Mouse (Mus musculus): ENCODE measurements around the gene Ltc4s.

GRCm38 (mm10) chr11:50279005-50279404, 40.6 kb upstream of the Ltc4s start:
- TF ChIP-seq CTCF (IDR thresholded peaks at IDR 0.05; ENCODE audit: low read depth, low read length) (no peak), TAL1 (conservative IDR thresholded peaks at IDR 0.05; ENCODE audit: low read depth, low read length) (no peak)
